20 mouse cellular contexts compared by ENCODE assay signal in genomic region chr4:95276231-95276630, GRCm38 (mm10).
DNase-seq lines count a peak whose midpoint lies in the region; ATAC-seq and TF ChIP-seq lines count a peak whose summit lies in the region.
"Had no signal": no experiment of that assay in that cellular context is flagged by ENCODE, and none has a peak within 500 bp of the region (broad histone marks: within the 10 kb centered on the region; RNA-seq: fewer than 3 reads in every experiment).

No protein-coding gene starts in this region.

- H3K4me1 ChIP-seq in kidney, postnatal 0 days (replicated peaks; ENCODE audit: insufficient read depth, low read length): peaks cover 16% of the 10 kb centered on the region; the same call in 1 of the 2 replicates
- H3K4me1 ChIP-seq in embryonic facial prominence, embryonic 10.5 days: peaks cover 13% of the 10 kb centered on the region
- H3K4me1 ChIP-seq: midbrain, embryonic 13.5 days had no signal

- H3K27me3 ChIP-seq in kidney, postnatal 0 days (ENCODE audit: insufficient read depth, low read length): no peaks in the 10 kb centered on the region
- H3K27me3 ChIP-seq in embryonic facial prominence, embryonic 10.5 days (replicated peaks; ENCODE audit: low read depth, poor library complexity, severe bottlenecking): no peaks in the 10 kb centered on the region
- H3K27me3 ChIP-seq: limb, embryonic 15.5 days; midbrain, embryonic 13.5 days had no signal

- H3K4me3 ChIP-seq in kidney, postnatal 0 days (replicated peaks; ENCODE audit: low read depth, low read length): no peak overlapping the region
- H3K4me3 ChIP-seq in embryonic facial prominence, embryonic 10.5 days: no peak overlapping the region
- H3K4me3 ChIP-seq: hindbrain, embryonic 10.5 days; limb, embryonic 15.5 days; midbrain, embryonic 13.5 days had no signal

- ATAC-seq in kidney, postnatal 0 days (replicated peaks; ENCODE audit: low FRiP score, low read depth): no peak
- ATAC-seq in frontal cortex, adult (ENCODE audit: low TSS enrichment): no peak
- ATAC-seq: activated CD4-positive, CD25-positive, alpha-beta regulatory T cell, adult 4 months; forebrain, embryonic 14.5 days; hindbrain, postnatal 0 days; midbrain, embryonic 13.5 days had no signal

- no peak overlapping the region for H3K9ac ChIP-seq in kidney, postnatal 0 days (ENCODE audit: low read depth, low read length)
- H3K9ac ChIP-seq: limb, embryonic 15.5 days; liver, embryonic 14.5 days; midbrain, embryonic 13.5 days had no signal

- H3K36me3 ChIP-seq in kidney, postnatal 0 days (ENCODE audit: insufficient read depth, low read length): no peaks in the 10 kb centered on the region
- no peaks in the 10 kb centered on the region for H3K36me3 ChIP-seq in embryonic facial prominence, embryonic 10.5 days (replicated peaks)
- H3K36me3 ChIP-seq: hindbrain, embryonic 10.5 days; limb, embryonic 15.5 days; midbrain, embryonic 13.5 days had no signal

- H3K27ac ChIP-seq in kidney, postnatal 0 days: no peak overlapping the region
- 0 out of 2 replicates have a peak overlapping the region, but pooled peaks have one; percentile 24 for H3K27ac ChIP-seq in embryonic facial prominence, embryonic 10.5 days (replicated peaks)
- H3K27ac ChIP-seq: hindbrain, embryonic 10.5 days; hindbrain, postnatal 0 days; limb, embryonic 15.5 days; liver, embryonic 14.5 days; midbrain, embryonic 13.5 days had no signal

- 63% methylated on average over 3 of the region's 3 CpGs for WGBS in kidney, postnatal 0 days
- 51% methylated on average over 3 of the region's 3 CpGs for WGBS in embryonic facial prominence, embryonic 10.5 days

- intact Hi-C loops in left cerebral cortex, postnatal 36 days (cut with DNase I): no loop called here

- no peak overlapping the region for H3K4me2 ChIP-seq in kidney, postnatal 0 days (ENCODE audit: low read length)
- H3K4me2 ChIP-seq: heart, embryonic 11.5 days; limb, embryonic 15.5 days; midbrain, embryonic 13.5 days had no signal

- no peaks in the 10 kb centered on the region for H3K9me3 ChIP-seq in kidney, postnatal 0 days (replicated peaks; ENCODE audit: low read length)
- H3K9me3 ChIP-seq in embryonic facial prominence, embryonic 10.5 days: no peaks in the 10 kb centered on the region
- H3K9me3 ChIP-seq: hindbrain, embryonic 10.5 days; limb, embryonic 15.5 days; midbrain, embryonic 13.5 days had no signal

- DNase-seq in kidney, postnatal 0 days (ENCODE audit: low spot score): peak; percentile 30
- no peak for DNase-seq in kidney, postnatal 4 days
- peak; percentile 6 for DNase-seq in embryonic facial prominence, embryonic 10.5 days (ENCODE audit: low spot score)
- peak; percentile 30 to 37 for DNase-seq in kidney, postnatal 36 days
- DNase-seq in lung, postnatal 14 days: peak; percentile 49
- DNase-seq in left cerebral cortex, postnatal 36 days (ENCODE audit: low spot score in 2 of 2): no peak
- DNase-seq: adrenal gland, postnatal 10 days; cerebellum, adult 2 months; cerebellum, postnatal 25 days; gastrocnemius, postnatal 10 days; thymus, adult 2 months had no signal

- no peak for TF ChIP-seq CTCF in kidney, postnatal 0 days (IDR thresholded peaks at IDR 0.05; ENCODE audit: low read depth)

Comparison
In these comparisons a context has a peak if more than half of its experiments do, and no peak if none do; other contexts are left out.
1. DNase-seq: peak in kidney, postnatal 0 days (single experiment), embryonic facial prominence, embryonic 10.5 days (single experiment), kidney, postnatal 36 days (2 of 2) and lung, postnatal 14 days (single experiment); none in kidney, postnatal 4 days (0 of 2) and left cerebral cortex, postnatal 36 days (0 of 2).